Mouse (Mus musculus) liver, postnatal 0 days (tissue): Measurements from ENCODE around the gene Ccdc174.

Source experiments
- CTCF ChIP-seq: sonication (generic); IDR thresholded peaks from 2 replicates; pipeline ENCODE4 v1.5.1; 2016; ENCODE audit warnings: antibody characterized with exemption, low read depth
- EP300 ChIP-seq: IDR thresholded peaks from 2 replicates; pipeline ENCODE4 v1.6.1; 2016; ENCODE audit warnings: antibody characterized with exemption, low read depth, mild to moderate bottlenecking

GRCm38 (mm10) chr6:91832863-91833440 is 44.9 kb upstream of the Ccdc174 start:
- no peak for TF ChIP-seq CTCF
- TF ChIP-seq EP300, result no peak
